Mouse (Mus musculus) kidney, adult 11 months (tissue): Measurements from ENCODE around the gene Slc35c1.
A peak's percentile ranks its signal among the peaks of the same experiment; 100 is the strongest.

Experiments used
- DNase-seq: peaks from one replicate; pipeline ENCODE4 v3.0.0; 2022

The Slc35c1 gene

DNA sequence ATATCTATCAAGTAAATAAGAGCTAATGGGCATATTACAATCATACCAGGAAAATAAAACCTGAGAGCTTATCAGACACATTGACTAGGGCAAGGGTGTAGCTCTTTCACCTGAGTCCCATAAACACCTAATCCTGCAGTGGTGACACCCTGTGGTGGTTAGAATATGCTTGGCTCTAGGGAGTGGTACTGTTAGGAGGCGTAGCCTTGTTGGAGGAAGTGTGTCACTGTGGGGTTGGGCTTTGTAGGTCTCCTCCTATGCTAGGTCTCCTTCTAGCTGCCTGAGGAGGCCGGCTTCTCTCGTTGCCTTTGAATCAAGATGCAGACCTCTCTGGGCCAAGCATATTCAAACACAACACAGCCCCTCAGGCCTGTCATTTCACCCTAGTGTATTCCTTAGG lies 14.6 kb upstream of the Slc35c1 start:
- DNase-seq = no peak

DNA sequence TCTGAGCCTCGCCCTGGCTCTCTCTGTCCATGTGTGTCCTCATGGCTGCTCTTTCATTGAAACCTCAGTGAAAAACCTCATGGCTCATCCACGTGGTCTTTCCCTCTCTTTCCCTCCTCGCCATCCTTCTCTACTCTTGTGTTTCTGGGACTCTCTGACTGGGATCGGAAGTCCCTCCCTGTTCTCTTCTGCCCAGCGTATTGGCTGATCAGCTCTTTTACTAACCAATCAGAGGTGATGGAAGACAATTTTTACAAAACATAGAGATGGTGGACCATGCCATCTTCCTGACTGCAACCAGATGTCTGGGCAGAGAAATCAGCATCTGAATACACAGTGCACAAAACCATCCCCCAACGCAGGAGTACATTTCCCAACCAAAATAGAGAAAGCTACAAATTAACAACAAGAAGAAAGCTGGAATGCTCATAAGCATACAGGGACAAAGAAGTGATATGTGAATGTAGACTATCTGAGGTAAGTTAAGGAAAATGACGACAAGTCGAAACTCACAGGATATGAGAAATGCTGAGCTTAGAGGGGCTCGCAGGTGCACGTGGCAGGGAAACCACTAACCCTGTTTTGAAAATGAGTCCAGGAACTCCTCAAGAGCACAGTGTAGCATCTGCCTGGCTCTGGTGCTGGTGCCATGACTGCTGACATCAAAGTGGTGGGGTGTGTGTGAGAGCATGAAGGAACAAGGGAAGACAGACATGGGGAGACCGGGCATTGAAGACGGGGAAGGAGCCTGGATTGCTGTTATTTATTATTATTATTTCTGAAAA lies 11.7 kb upstream of the Slc35c1 start:
- no peak for DNase-seq

DNA sequence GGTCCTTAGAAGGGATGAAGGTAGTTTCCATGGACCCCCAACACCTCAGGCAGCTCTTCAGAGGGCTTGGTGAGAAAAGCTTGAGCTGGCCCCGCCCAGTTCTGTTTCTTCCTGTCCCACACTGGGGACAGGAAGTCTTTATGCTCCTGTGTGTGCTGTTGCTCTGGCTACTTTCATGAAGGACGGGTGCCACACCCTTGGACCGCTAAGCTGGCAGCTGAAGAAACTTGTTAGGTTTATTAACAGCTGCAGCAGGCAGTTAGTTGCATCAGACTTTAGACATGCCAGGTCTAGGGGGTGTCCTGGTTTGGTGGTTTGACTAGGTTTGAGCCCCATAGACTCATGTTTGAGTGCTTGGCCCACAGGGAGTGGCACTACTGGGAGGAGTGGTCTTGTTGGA lies 4.4 kb upstream of the Slc35c1 start:
- DNase-seq = no peak

- no peak for DNase-seq
Observed at GRCm38 (mm10) chr2:92461215-92461614, 877 bp upstream of the Slc35c1 start.

DNA sequence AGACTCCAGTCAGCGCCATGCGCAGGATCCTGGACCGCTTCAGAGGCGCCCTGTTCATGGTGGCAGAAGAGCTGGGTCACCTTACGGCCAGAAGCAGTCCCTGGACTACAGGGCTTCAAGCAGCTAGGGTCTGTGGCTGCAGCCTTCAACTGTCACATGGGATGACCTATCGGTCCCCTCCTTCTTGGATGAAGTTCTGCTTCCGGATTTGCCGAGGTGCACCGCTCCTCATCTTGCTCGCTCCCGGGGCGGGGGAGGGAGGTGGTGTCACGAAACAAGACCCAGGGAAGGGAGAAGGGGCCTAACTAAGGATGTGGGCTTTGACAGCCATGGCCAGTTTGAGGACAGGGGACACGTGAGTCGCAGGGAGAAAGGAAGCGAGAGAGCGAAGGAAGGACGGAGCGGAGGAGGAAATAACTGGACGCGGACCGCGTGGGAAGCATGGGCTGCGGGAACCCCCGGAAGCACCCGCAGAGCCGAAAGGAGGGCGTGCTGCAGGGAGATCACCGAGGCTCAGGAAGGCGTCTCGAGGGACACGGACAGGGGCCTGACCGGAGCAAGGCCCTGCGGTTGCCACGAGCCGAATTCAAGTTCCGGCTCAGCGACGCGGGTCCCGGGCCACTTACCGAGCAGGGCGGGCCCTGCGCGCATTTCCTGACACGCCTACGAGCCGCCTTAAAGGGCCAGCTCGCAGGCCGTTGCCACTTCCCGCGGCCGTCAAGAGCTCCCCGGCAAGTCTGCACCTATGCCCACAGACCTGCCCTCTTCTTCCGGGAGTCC lies 1.0 kb downstream of the Slc35c1 start:
- peak; percentile 84 for DNase-seq

- DNase-seq = no peak
Observed at GRCm38 (mm10) chr2:92458481-92458880, 1.9 kb downstream of the Slc35c1 start.

- DNase-seq = no peak
Observed at GRCm38 (mm10) chr2:92456970-92457530, 3.3 kb downstream of the Slc35c1 start.

GRCm38 (mm10) chr2:92455704-92456103 lies 4.6 kb downstream of the Slc35c1 start:
- DNase-seq = no peak

DNA sequence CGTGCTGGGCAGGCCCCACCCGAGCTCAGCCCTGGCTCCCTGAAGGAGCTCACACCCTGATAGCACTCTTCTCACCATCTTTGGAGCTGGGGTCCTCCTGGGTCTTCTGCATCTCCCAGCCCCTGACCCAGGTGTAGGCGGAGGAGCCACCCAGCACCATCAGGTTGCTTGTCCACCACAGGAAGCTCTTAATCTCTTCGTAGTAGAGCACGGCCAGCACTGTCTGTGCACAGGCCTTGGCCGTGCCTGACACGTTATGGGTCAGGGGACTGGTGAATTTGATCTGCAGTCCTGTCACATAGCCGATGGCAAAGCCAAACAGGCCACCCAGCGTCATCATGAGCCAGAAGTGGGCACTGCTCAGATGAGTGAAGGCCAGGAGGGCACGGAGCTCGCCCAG lies 6.2 kb downstream of the Slc35c1 start:
- no peak for DNase-seq

DNA sequence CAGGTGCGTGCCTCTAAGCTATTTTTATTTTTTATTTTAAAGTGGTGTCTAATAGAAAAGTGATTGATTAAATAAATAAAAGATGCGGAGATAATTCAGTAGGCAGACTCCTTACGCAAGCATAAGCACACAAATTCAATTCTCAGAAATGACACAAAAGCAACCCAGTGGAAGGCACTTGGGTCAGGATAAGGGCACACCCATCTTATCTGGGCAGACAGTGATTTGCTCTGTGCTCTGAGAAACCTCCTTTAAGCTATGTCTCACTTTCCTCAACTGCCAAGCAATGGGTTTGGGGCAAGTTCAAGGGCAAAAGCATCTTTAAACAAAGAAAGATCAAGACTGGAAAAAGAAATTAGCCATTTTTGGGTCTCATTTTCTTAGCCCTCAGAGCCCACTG lies 9.2 kb downstream of the Slc35c1 start:
- no peak for DNase-seq

DNA sequence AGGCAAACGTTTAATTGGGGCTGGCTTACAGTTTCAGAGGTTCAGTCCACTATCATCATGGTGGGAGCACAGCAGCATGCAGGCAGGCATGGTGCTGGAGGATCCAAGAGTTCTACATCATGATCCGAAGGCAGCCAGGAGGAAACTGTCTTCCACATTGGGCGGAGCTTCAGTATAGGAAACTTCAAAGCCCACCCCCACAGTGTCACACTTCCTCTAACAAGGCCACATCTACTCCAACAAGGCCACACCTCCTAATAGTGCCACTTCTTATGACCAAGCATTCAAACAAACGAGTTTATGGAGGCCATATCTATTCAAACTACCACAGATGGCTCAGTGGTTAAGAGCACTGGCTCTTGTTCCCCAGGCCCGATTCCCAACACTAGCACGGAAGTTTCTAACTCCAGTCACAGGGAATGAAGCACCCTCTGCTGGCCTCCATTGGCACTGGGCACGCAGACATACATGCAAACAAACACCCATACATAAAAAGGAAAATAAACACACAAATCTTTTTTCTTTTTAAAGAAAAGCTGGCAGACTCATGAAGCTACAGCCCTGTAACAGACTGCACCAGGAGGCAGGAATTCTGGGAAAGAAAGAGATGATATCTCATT lies 13.1 kb downstream of the Slc35c1 start:
- no peak for DNase-seq

GRCm38 (mm10) chr2:92446656-92447055 lies 13.7 kb downstream of the Slc35c1 start:
- peak; percentile 75 for DNase-seq

DNA sequence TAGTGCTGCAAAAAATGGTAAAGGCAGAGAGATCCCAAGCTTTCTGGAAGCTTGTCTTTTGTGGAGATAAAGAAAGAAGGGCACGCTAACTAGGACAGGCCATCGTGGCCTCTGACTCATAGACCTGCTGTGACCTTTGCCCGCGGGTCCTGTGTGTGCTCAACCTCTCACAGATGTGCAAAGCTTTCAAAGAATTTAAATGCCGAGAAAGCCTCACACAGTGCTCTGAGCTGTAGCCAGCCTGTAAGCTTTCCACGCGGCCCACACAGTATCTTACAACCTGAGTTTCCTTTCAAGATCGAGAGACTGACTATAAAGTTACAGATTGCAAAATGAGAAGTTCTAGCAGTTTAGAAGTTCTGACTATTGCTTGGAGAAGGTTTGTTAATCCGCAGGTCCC lies 14.4 kb downstream of the Slc35c1 start:
- no peak for DNase-seq

GRCm38 (mm10) chr2:92444376-92444775 lies 16.0 kb downstream of the Slc35c1 start:
- DNase-seq = no peak

GRCm38 (mm10) chr2:92443313-92443712 lies 17.0 kb downstream of the Slc35c1 start:
- DNase-seq = no peak

GRCm38 (mm10) chr2:92442419-92443001 lies 17.8 kb downstream of the Slc35c1 start:
- no peak for DNase-seq

DNA sequence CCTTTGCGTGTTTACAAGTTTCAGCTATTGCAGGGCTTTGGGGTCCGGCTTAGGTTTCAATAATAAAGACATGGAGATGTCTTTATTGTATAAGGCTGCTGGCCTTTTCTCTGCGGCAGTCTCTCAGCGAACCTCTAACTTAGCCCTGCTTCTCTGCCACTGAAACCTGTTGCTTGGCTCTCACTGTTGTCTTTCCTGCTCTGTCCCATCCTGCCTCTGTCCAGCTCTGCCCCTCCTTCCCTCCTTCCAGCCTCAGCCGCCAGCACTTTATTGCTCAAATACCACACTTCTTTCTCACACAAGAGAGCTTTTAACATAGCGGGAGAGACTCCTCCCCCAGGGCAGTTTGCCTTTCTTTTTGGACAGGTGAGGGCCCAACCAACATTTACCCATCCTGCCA lies 19.9 kb downstream of the Slc35c1 start:
- no peak for DNase-seq

GRCm38 (mm10) chr2:92438567-92438966 lies 21.8 kb downstream of the Slc35c1 start:
- no peak for DNase-seq

DNA sequence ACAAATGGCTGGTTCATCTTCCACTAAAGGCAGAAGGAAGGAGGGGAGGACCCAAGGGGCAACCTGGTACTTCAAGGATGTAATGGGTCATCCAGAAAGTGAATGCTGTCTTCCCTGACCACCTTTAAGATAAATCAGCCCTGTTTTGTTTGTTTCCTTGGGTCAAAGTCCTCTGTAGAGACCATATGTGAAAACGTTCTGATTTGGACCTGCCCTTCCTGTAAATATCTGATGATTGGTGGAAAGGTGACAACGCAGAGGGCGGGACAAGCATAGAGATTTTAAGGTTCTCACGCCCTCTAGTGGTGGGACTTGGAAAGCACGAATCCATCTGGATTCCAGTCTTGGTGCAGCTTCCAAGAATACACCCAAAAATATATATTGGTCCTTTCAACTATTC lies 22.5 kb downstream of the Slc35c1 start:
- DNase-seq = peak; percentile 76

DNA sequence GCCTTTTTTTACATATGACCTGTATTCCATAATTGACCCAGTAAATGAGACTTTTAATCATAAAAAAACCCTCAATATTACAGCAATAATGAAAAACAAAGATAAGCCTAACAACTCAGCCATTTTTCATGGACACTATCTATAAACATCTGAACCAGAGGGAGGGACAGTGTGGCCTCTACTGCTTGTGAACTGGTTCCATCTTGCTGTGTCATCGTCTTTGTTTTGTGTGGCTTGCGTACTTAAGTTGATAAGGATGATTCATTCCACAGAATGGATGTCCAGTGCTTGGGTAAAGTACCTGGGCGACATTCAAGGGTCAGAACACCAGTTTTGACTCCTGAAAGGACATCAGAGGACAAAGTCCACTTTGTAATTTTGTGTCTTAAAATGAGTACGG lies 23.0 kb downstream of the Slc35c1 start:
- DNase-seq = no peak

DNA sequence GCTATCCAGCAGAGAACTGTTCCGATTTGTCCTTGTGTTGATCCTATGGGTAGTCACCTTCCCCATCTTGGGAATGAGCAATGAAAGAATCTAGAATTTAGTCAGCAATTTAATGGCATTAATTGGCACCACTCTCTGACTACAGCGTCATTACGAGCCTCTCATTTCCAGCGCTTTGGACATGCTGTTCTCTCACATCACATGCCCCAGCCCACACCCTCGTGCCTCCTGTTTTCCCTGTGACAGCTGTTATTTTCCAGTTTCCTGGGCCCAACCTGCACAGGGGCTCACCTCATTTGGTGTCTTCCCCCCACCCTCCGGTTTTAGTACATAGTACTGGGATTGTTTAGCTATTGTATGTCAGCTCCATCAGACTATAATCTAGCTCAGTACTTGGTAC lies 25.3 kb downstream of the Slc35c1 start:
- DNase-seq = no peak

GRCm38 (mm10) chr2:92434375-92434745 lies 26.0 kb downstream of the Slc35c1 start:
- DNase-seq = no peak
